ENCODE assay signal across 10 mouse cellular contexts in the genomic region with DNA sequence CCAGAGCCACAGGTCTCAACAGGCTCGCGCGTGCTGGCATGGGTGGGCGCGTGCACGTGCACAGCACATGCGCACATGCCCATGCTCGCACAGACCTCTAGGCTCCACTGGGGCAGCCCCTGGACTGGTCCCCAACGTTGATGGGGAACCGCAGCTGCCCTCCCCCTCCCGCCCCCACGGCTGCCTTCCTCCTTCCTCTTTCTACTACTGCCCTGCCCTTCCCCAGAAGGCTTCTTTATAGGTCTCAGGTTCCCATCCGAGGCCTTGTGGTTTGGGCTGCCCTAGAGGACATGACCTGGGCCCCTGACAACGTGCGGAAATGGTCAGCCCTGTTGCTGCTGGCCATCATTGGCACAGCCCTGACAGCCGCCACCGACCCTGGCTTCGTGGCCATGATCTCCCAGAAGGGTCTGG. TPM values are rescaled to one million over a fixed set of nuclear protein-coding genes. Genes with fewer than 3 reads are reported as not detected.
A peak's percentile ranks its signal among the peaks of the same experiment; 100 is the strongest.
DNase-seq lines count a peak whose midpoint lies in the region; ATAC-seq lines count a peak whose summit lies in the region.
"Had no signal": no experiment of that assay in that cellular context is flagged by ENCODE, and none has a peak within 500 bp of the region (broad histone marks: within the 10 kb centered on the region; RNA-seq: fewer than 3 reads in every experiment).

A gene (plus strand): TSS at position 90 of the 414 bp plus-strand sequence.

- ATAC-seq in lung, embryonic 15.5 days (ENCODE audit: borderline replicate concordance, extremely low read depth, low FRiP score, low TSS enrichment): peak; percentile 27; the same call in 1 of the 2 replicates
- ATAC-seq in neutrophil, adult 5-6 weeks (ENCODE audit: extremely low read depth, insufficient number of reproducible peaks, low FRiP score, poor library complexity, severe bottlenecking): peak; percentile 77

- H3K9me3 ChIP-seq in lung, embryonic 15.5 days: no peaks in the 10 kb centered on the region
- H3K9me3 ChIP-seq: hindbrain, embryonic 15.5 days had no signal

- H3K4me2 ChIP-seq in lung, embryonic 15.5 days: peak within 1 kb of the TSS; percentile 28
- H3K4me2 ChIP-seq: hindbrain, embryonic 15.5 days had no signal

- H3K27ac ChIP-seq in lung, embryonic 15.5 days: 0 out of 2 replicates have a peak within 1 kb of the TSS, but pooled peaks have one; percentile 24
- H3K27ac ChIP-seq: hindbrain, embryonic 15.5 days had no signal

- H3K9ac ChIP-seq in lung, embryonic 15.5 days: no peak within 1 kb of the TSS; the same call in none of the 2 replicates
- H3K9ac ChIP-seq: hindbrain, embryonic 15.5 days had no signal

- no peak for DNase-seq in lung, postnatal 36 days
- peak; percentile 20 for DNase-seq in MN1 (ENCODE audit: low spot score)
- no peak for DNase-seq in gonadal fat pad, adult 2 months (ENCODE audit: low read depth)
- no peak for DNase-seq in right cerebral cortex, adult 2 months (ENCODE audit: low spot score in 2 of 2)
- no peak for DNase-seq in right cerebral cortex, postnatal 10 days (ENCODE audit: low spot score in 2 of 2)
- DNase-seq in adrenal gland, adult 8-10 months: no peak
- DNase-seq: adrenal gland, postnatal 14 days had no signal

- no peaks in the 10 kb centered on the region for H3K36me3 ChIP-seq in lung, embryonic 15.5 days
- H3K36me3 ChIP-seq: hindbrain, embryonic 15.5 days had no signal

- H3K27me3 ChIP-seq in lung, embryonic 15.5 days: no peaks in the 10 kb centered on the region
- H3K27me3 ChIP-seq: hindbrain, embryonic 15.5 days had no signal

- WGBS in lung, embryonic 15.5 days: 54% methylated on average over 18 of the region's 18 CpGs

- no peak within 1 kb of the TSS for H3K4me3 ChIP-seq in lung, embryonic 15.5 days
- H3K4me3 ChIP-seq: hindbrain, embryonic 15.5 days had no signal

- peaks cover 18% of the 10 kb centered on the region for H3K4me1 ChIP-seq in lung, embryonic 15.5 days

RNA-seq across cellular contexts. Expression of the gene that starts here (rescaled TPM):
- polyA plus RNA-seq in lung, embryonic 15.5 days (2015; fragmentation: Nextera tagmentation; extraction: Ambion mirVana): not detected in 2 replicates
- polyA plus RNA-seq in gonadal fat pad, adult 2 months (2012; rRNA removed): 75.2 and 92.0 TPM in 2 replicates
- total RNA-seq in neutrophil, adult 5-6 weeks (2017): not detected in 2 replicates
- total RNA-seq in adrenal gland, adult 8-10 months (2022): not detected
- total RNA-seq: adrenal gland, postnatal 14 days had no signal
- polyA plus RNA-seq: hindbrain, embryonic 15.5 days had no signal

Comparison
In these comparisons a context has a peak if more than half of its experiments do, and no peak if none do; other contexts are left out.
1. RNA of the gene that starts here (polyA plus RNA-seq): 75.2 to 92.0 TPM in gonadal fat pad, adult 2 months; not detected in lung, embryonic 15.5 days; every median in the first group is over 10 times any median in the second.
2. Peak in ATAC-seq, H3K27ac ChIP-seq and H3K4me2 ChIP-seq in lung, embryonic 15.5 days; RNA of the gene not detected or under 1 TPM.
3. Peak in ATAC-seq in neutrophil, adult 5-6 weeks; RNA of the gene not detected or under 1 TPM.